Mouse (Mus musculus): ENCODE measurements around the gene Muc1. TPM values are rescaled to one million over a fixed set of nuclear protein-coding genes. Genes with fewer than 3 reads are reported as not detected.
A peak's percentile ranks its signal among the peaks of the same experiment; 100 is the strongest.
"Not testable (repeated sequence)": the region's sequence is repeated elsewhere in the genome, so short reads cannot be mapped to it uniquely, and the experiment has no call there.

The Muc1 gene
- polyA plus RNA-seq, 1 experiment from 2014 or later, result 1.1 TPM

- peaks cover 63% of the 10 kb centered on the region for H3K36me3 ChIP-seq
These were observed 18.1 kb upstream of the Muc1 start for GRCm38 (mm10) chr3:89210731-89211130.

GRCm38 (mm10) chr3:89213803-89214530 lies 14.9 kb upstream of the Muc1 start:
- under 1% methylated on average over 69 of the region's 69 CpGs for WGBS
- no peaks in the 10 kb centered on the region for H3K27me3 ChIP-seq (replicated peaks)
- peak overlapping the region; percentile 96 for H3K27ac ChIP-seq (replicated peaks)
- peak; percentile 87 for ATAC-seq (ENCODE audit: extremely low read depth, insufficient number of reproducible peaks, low FRiP score, low TSS enrichment)
- H3K4me2 ChIP-seq, result peak overlapping the region; percentile 94
- peak overlapping the region; percentile 95 for H3K4me3 ChIP-seq
- H3K36me3 ChIP-seq, result peaks cover 31% of the 10 kb centered on the region
- H3K9ac ChIP-seq, result peak overlapping the region; percentile 86
- H3K4me1 ChIP-seq, result peaks cover 39% of the 10 kb centered on the region
- H3K9me3 ChIP-seq, result no peaks in the 10 kb centered on the region

More at GRCm38 (mm10) chr3:89210731-89211130, 18.1 kb upstream of the Muc1 start:
- no peaks in the 10 kb centered on the region for H3K9me3 ChIP-seq
- peak overlapping the region; percentile 67 for H3K27ac ChIP-seq (replicated peaks)
- no peak overlapping the region for H3K4me3 ChIP-seq
- no peak overlapping the region for H3K4me2 ChIP-seq
- H3K27me3 ChIP-seq (replicated peaks), result no peaks in the 10 kb centered on the region
- no peak overlapping the region for H3K9ac ChIP-seq
- H3K4me1 ChIP-seq, result peaks cover 35% of the 10 kb centered on the region
- no peak for ATAC-seq (ENCODE audit: extremely low read depth, insufficient number of reproducible peaks, low FRiP score, low TSS enrichment)
- 64% methylated on average over 7 of the region's 7 CpGs for WGBS

GRCm38 (mm10) chr3:89214681-89215411 lies 14.0 kb upstream of the Muc1 start, which contains the start of gene Thbs3:
TSS of gene Thbs3 (plus strand) at chr3:89215180.
- Histone ChIP-seq H3K27me3 (replicated peaks) (no peaks in the 10 kb centered on the region), H3K9me3 (no peaks in the 10 kb centered on the region), H3K4me1 (peaks cover 47% of the 10 kb centered on the region), H3K27ac (replicated peaks) (peak within 1 kb of the TSS; percentile 96), H3K9ac (peak within 1 kb of the TSS; percentile 86), H3K36me3 (peaks cover 22% of the 10 kb centered on the region), H3K4me3 (peak within 1 kb of the TSS; percentile 95), H3K4me2 (peak within 1 kb of the TSS; percentile 94)
- WGBS, result 2% methylated on average over 18 of the region's 19 CpGs
- no peak for ATAC-seq (ENCODE audit: extremely low read depth, insufficient number of reproducible peaks, low FRiP score, low TSS enrichment)

GRCm38 (mm10) chr3:89215853-89216252 lies 13.0 kb upstream of the Muc1 start:
- peak overlapping the region; percentile 86 for H3K9ac ChIP-seq
- H3K4me1 ChIP-seq, result peaks cover 44% of the 10 kb centered on the region
- 0% methylated on average over 6 of the region's 6 CpGs for WGBS
- H3K36me3 ChIP-seq, result peaks cover 12% of the 10 kb centered on the region
- H3K4me2 ChIP-seq, result peak overlapping the region; percentile 94
- H3K27me3 ChIP-seq (replicated peaks), result no peaks in the 10 kb centered on the region
- H3K9me3 ChIP-seq, result no peaks in the 10 kb centered on the region
- H3K4me3 ChIP-seq, result peak overlapping the region; percentile 95
- no peak for ATAC-seq (ENCODE audit: extremely low read depth, insufficient number of reproducible peaks, low FRiP score, low TSS enrichment)
- H3K27ac ChIP-seq (replicated peaks), result peak overlapping the region; percentile 96

- H3K4me2 ChIP-seq; H3K9me3 ChIP-seq; H3K36me3 ChIP-seq; ATAC-seq (ENCODE audit: extremely low read depth, insufficient number of reproducible peaks, low FRiP score, low TSS enrichment); H3K27me3 ChIP-seq (replicated peaks); H3K4me3 ChIP-seq; H3K9ac ChIP-seq; H3K27ac ChIP-seq (replicated peaks): not testable (repeated sequence)
- WGBS, result 60% methylated on average over 7 of the region's 7 CpGs
- peaks cover 39% of the 10 kb centered on the region for H3K4me1 ChIP-seq
These were observed 12.4 kb upstream of the Muc1 start for GRCm38 (mm10) chr3:89216407-89216806.

- ATAC-seq (ENCODE audit: extremely low read depth, insufficient number of reproducible peaks, low FRiP score, low TSS enrichment), result no peak
- Histone ChIP-seq H3K9me3 (no peaks in the 10 kb centered on the region), H3K4me3 (no peak overlapping the region), H3K9ac (no peak overlapping the region), H3K36me3 (peaks cover 4% of the 10 kb centered on the region; the same call in 1 of the 2 replicates), H3K4me2 (no peak overlapping the region), H3K4me1 (peaks cover 28% of the 10 kb centered on the region), H3K27ac (replicated peaks) (no peak overlapping the region), H3K27me3 (replicated peaks) (no peaks in the 10 kb centered on the region)
- WGBS, result 80% methylated on average over 1 of the region's 1 CpGs
These were observed 10.6 kb upstream of the Muc1 start for GRCm38 (mm10) chr3:89218271-89218670.

- Histone ChIP-seq H3K27me3 (replicated peaks) (0 out of 2 replicates have a peak, but pooled peaks cover 3% of the 10 kb centered on the region), H3K27ac (replicated peaks) (peak overlapping the region; percentile 48), H3K4me3 (no peak overlapping the region), H3K4me2 (no peak overlapping the region), H3K9ac (no peak overlapping the region), H3K9me3 (no peaks in the 10 kb centered on the region), H3K4me1 (peaks cover 26% of the 10 kb centered on the region), H3K36me3 (peaks cover 7% of the 10 kb centered on the region; the same call in 1 of the 2 replicates)
- 26% methylated on average over 8 of the region's 8 CpGs for WGBS
- no peak for ATAC-seq (ENCODE audit: extremely low read depth, insufficient number of reproducible peaks, low FRiP score, low TSS enrichment)
These were observed 9.3 kb upstream of the Muc1 start for GRCm38 (mm10) chr3:89219546-89219945.

- no peaks in the 10 kb centered on the region for H3K9me3 ChIP-seq
- no peak overlapping the region for H3K4me3 ChIP-seq
- no peak overlapping the region for H3K9ac ChIP-seq
- WGBS, result 66% methylated on average over 5 of the region's 5 CpGs
- H3K4me1 ChIP-seq, result peaks cover 11% of the 10 kb centered on the region
- H3K27ac ChIP-seq (replicated peaks), result no peak overlapping the region
- no peak for ATAC-seq (ENCODE audit: extremely low read depth, insufficient number of reproducible peaks, low FRiP score, low TSS enrichment)
- H3K4me2 ChIP-seq, result no peak overlapping the region
- H3K27me3 ChIP-seq (replicated peaks), result peaks cover 19% of the 10 kb centered on the region
- peaks cover 11% of the 10 kb centered on the region; the same call in 1 of the 2 replicates for H3K36me3 ChIP-seq
These were observed 7.7 kb upstream of the Muc1 start for GRCm38 (mm10) chr3:89221167-89221566.

- ATAC-seq (ENCODE audit: extremely low read depth, insufficient number of reproducible peaks, low FRiP score, low TSS enrichment), result no peak
- H3K4me2 ChIP-seq, result no peak overlapping the region
- H3K4me1 ChIP-seq, result peaks cover 25% of the 10 kb centered on the region
These were observed 4.1 kb upstream of the Muc1 start for GRCm38 (mm10) chr3:89224796-89225195.

GRCm38 (mm10) chr3:89225321-89225815 lies 3.5 kb upstream of the Muc1 start:
- no peak overlapping the region for H3K4me3 ChIP-seq
- no peak overlapping the region for H3K9ac ChIP-seq
- no peak for ATAC-seq (ENCODE audit: extremely low read depth, insufficient number of reproducible peaks, low FRiP score, low TSS enrichment)
- H3K9me3 ChIP-seq, result no peaks in the 10 kb centered on the region
- no peak overlapping the region for H3K27ac ChIP-seq (replicated peaks)
- peaks cover 22% of the 10 kb centered on the region for H3K4me1 ChIP-seq
- peaks cover 11% of the 10 kb centered on the region; the same call in 1 of the 2 replicates for H3K36me3 ChIP-seq
- WGBS, result 64% methylated on average over 12 of the region's 12 CpGs
- no peak overlapping the region for H3K4me2 ChIP-seq
- peaks cover 47% of the 10 kb centered on the region for H3K27me3 ChIP-seq (replicated peaks)

More at GRCm38 (mm10) chr3:89224796-89225195, 4.1 kb upstream of the Muc1 start:
- Histone ChIP-seq H3K27ac (replicated peaks) (no peak overlapping the region), H3K36me3 (peaks cover 11% of the 10 kb centered on the region; the same call in 1 of the 2 replicates), H3K9me3 (no peaks in the 10 kb centered on the region), H3K9ac (no peak overlapping the region), H3K27me3 (replicated peaks) (peaks cover 41% of the 10 kb centered on the region), H3K4me3 (no peak overlapping the region)
- WGBS, result 71% methylated on average over 11 of the region's 11 CpGs

- peaks cover 52% of the 10 kb centered on the region for H3K27me3 ChIP-seq (replicated peaks)
- H3K9me3 ChIP-seq, result no peaks in the 10 kb centered on the region
- ATAC-seq (ENCODE audit: extremely low read depth, insufficient number of reproducible peaks, low FRiP score, low TSS enrichment), result no peak
- peak overlapping the region; percentile 76; the same call in 1 of the 2 replicates for H3K9ac ChIP-seq
- H3K4me2 ChIP-seq, result peak overlapping the region; percentile 78; the same call in 1 of the 2 replicates
- H3K27ac ChIP-seq (replicated peaks), result no peak overlapping the region
- peaks cover 11% of the 10 kb centered on the region; the same call in 1 of the 2 replicates for H3K36me3 ChIP-seq
- WGBS, result 65% methylated on average over 4 of the region's 4 CpGs
- H3K4me3 ChIP-seq, result no peak overlapping the region
- H3K4me1 ChIP-seq, result peaks cover 22% of the 10 kb centered on the region
These were observed 2.9 kb upstream of the Muc1 start for GRCm38 (mm10) chr3:89225918-89226317.
